Mouse (Mus musculus) left cerebral cortex, postnatal 36 days (tissue): ENCODE measurements around the gene Abhd16a. TPM values are rescaled to one million over a fixed set of nuclear protein-coding genes. Genes with fewer than 3 reads are reported as not detected.

Experiments
- DNase-seq, 2 experiments: peaks; one replicate each; pipeline ENCODE4 v3.0.0; 2021 to 2022; ENCODE audit warnings: low spot score in 2 of 2, mixed read lengths in 1 of 2
- intact Hi-C: fragments of 180-260 bp; cut with DNase I; formaldehyde crosslinking; loops from one replicate; pipeline ENCODE4 v1.15.1; 2025
- total RNA-seq, 2 experiments: library from RNA; stranded (reverse); gene quantifications; 2 replicates each; pipeline ENCODE4 v1.2.3; 2021

The Abhd16a gene
- total RNA-seq, 2 experiments from 2014 or later: 115 to 117 TPM

GRCm38 (mm10) chr17:35080710-35081109, 8.4 kb upstream of the Abhd16a start:
- intact Hi-C loops: no loop called here
- no peak for DNase-seq

- intact Hi-C loops: no loop called here
- DNase-seq: no peak
Observed at GRCm38 (mm10) chr17:35082841-35083576, 6.1 kb upstream of the Abhd16a start.

GRCm38 (mm10) chr17:35083929-35084497, 5.0 kb upstream of the Abhd16a start:
- intact Hi-C loops: no loop called here
- no peak for DNase-seq

GRCm38 (mm10) chr17:35085208-35085865, 3.7 kb upstream of the Abhd16a start, which contains the start of gene Ly6g6f:
Gene Ly6g6f (minus strand): TSS chr17:35085610.
- intact Hi-C loops: no loop called here

GRCm38 (mm10) chr17:35088151-35088550, 912 bp upstream of the Abhd16a start:
- intact Hi-C loops: no loop called here

More at GRCm38 (mm10) chr17:35085208-35085865, 3.7 kb upstream of the Abhd16a start, which contains the start of gene Ly6g6f:
- no peak for DNase-seq

GRCm38 (mm10) chr17:35090166-35090932, 1.3 kb downstream of the Abhd16a start:
- intact Hi-C loops: no loop called here
- no peak for DNase-seq

More at GRCm38 (mm10) chr17:35088151-35088550, 912 bp upstream of the Abhd16a start:
- DNase-seq: no peak

- no peak for DNase-seq
- intact Hi-C loops: no loop called here
Observed at GRCm38 (mm10) chr17:35092403-35093198, 3.5 kb downstream of the Abhd16a start.

GRCm38 (mm10) chr17:35094475-35095365, 5.7 kb downstream of the Abhd16a start:
- intact Hi-C loops: no loop called here

GRCm38 (mm10) chr17:35096597-35096996, 7.5 kb downstream of the Abhd16a start:
- intact Hi-C loops: no loop called here
- no peak for DNase-seq

More at GRCm38 (mm10) chr17:35094475-35095365, 5.7 kb downstream of the Abhd16a start:
- DNase-seq: no peak

GRCm38 (mm10) chr17:35097164-35097655, 8.1 kb downstream of the Abhd16a start:
- peak; percentile 59 to 60 for DNase-seq
- intact Hi-C loops: no loop called here

- DNase-seq: no peak
- intact Hi-C loops: no loop called here
Observed at GRCm38 (mm10) chr17:35100196-35100765, 11.2 kb downstream of the Abhd16a start.

- DNase-seq: no peak
- intact Hi-C loops: no loop called here
Observed at GRCm38 (mm10) chr17:35101161-35101560, 12.1 kb downstream of the Abhd16a start.

GRCm38 (mm10) chr17:35102299-35102698, 13.2 kb downstream of the Abhd16a start:
- no peak for DNase-seq
- intact Hi-C loops: no loop called here

GRCm38 (mm10) chr17:35103221-35103690, 14.2 kb downstream of the Abhd16a start:
- DNase-seq: no peak
- intact Hi-C loops: no loop called here

GRCm38 (mm10) chr17:35104079-35104478, 15.0 kb downstream of the Abhd16a start:
- no peak for DNase-seq
- intact Hi-C loops: no loop called here

- intact Hi-C loops: no loop called here
- DNase-seq: no peak
Observed at GRCm38 (mm10) chr17:35104754-35105153, 15.7 kb downstream of the Abhd16a start.

GRCm38 (mm10) chr17:35105740-35106389, 16.8 kb downstream of the Abhd16a start:
- intact Hi-C loops: loop anchor here (1.0 kb wide), 1 partner anchor 85 kb away; no protein-coding TSS in a partner anchor
- no peak for DNase-seq
